Mouse (Mus musculus): ENCODE results near the gene Phldb3. TPM values are rescaled to one million over a fixed set of nuclear protein-coding genes. Genes with fewer than 3 reads are reported as not detected.

Phldb3 gene
- polyA plus RNA-seq (2014; fragmentation: Illumina TruSeq; extraction: RNeasy Lipid Tissue Mini Kit (QIAGEN cat#74804); ENCODE audit: low read depth, low replicate concordance): not detected

DNA sequence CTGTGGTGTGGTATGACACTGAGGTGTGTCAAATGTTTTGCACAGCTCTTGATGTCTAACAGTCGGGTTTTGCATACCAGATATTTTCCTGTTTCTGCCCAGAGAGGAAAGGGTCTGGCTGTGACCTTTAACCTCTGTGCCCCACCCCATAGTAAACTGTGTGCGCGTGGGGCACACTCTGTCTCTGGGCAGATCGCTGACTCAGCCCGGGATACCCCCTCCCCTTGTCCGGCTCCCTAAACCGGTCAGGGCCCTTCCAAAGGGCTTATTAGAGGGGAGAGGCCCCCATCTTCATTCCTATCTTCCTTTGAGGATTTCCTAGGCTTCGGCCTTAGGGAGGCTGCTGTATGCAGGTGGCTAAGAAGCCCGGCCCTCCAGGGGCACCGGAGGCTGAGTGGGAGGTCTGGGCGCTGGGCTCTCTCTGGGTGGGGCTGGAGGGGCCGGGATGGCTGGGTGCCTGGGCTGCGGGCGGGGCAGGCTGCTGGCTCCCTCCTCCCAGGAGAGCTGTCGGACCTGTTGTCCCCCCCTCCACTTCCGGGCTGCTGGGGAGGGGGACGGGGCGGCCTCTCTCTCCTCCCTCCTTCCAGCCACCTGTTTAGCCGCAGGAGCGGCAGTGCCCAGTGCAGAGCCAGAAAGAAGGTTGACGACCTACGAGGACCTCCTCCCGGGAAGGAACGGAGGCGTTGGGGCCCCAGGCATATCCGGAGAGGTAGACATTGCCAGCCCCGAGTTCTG lies at the start of gene Phldb3:
Gene Phldb3 (plus strand): TSS at position 620 of the 735 bp plus-strand sequence.

DNA sequence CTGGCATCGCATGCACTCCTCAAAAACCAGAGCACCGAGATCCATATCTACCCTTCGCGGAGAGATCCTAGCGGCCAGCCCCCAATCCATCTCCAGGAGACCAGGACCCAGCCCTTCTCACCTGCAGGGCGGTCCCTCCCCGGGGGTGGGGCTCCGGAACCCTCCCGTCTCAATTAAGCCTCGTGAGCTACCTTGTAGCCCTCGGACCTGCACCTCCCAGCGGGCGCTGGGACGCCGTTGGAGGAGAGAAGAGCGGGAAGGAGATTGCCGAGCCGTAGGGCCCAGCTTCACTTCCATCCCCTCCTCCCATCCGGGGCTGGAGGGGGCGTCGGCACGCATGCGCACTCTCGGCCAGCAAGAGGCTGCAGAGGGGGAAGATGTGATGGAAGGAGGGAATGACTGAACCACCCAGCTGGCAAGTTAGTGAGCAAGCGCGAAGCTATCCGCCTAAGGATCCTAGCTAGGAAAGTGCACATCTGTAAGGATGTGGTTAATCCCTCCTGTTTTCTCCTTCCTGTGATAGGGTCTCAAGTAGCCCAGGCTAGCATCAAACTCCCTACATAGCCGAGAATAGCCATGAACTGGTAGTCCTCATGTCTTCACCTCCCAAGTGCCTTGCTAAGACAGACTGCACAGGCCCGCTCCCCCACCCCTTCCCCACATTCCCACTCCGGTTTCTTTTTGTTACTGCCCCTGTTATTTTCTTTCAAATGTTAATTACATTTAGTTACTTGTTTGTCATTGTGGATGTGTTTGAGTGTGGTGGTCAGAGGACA lies 23.0 kb upstream of the Phldb3 start, which contains the start of the genes Ethe1 and Zfp575:
Gene Ethe1 (plus strand): TSS at position 214 of the 776 bp plus-strand sequence.
Gene Zfp575 (minus strand): TSS at position 312 of the 776 bp plus-strand sequence.

DNA sequence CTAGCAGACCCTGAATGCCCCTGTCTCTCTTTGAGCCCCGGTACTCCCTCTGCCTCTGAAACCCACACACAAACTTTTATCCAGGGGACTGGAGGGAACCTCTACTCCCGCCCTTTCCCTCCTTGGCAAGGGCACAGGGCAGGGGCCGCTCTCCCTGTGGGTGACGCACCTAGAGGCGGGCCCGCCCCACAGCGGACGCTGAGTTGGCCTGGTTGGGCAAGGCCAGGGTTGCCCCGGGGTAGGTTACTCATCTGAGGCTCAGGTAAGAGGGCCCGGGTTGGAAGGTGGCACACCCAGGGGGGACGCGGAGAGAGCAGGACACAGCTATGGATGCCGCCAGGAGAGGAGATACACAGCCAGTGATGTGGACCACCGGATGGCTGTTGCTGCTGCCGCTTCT lies 25.7 kb downstream of the Phldb3 start, which contains the start of gene Lypd3:
Gene Lypd3 (plus strand): TSS at position 287 of the 400 bp plus-strand sequence.

DNA sequence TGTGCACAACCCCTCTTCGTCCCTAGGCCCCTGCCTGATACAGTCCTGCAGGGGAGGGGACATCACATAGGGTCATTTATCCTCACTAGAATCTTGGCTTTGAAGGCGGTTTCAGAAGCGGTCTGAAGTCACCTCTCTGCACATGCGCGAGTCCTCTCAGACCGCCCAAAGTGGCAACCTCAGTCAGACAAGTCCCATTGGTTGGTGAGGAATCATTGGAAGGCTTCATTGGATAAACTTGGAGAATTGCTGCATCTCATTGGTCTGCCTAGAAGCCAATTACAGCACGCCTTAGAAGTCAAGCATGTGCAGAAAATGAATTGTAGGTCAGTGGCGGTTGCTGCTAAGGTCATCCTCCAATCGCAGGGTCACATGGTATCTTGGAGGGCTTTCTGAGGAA lies 66.0 kb downstream of the Phldb3 start, which contains the start of gene Tex101:
Gene Tex101 (minus strand): TSS at position 101 of the 400 bp plus-strand sequence.

Other genes starting within 250 kb of the Phldb3 start
- gene Kcnn4, start 240.5 kb upstream of the Phldb3 start, polyA plus RNA-seq (2014; fragmentation: Illumina TruSeq; extraction: RNeasy Lipid Tissue Mini Kit (QIAGEN cat#74804); ENCODE audit: low read depth, low replicate concordance): 1.0 TPM
- not detected for gene Smg9, start 211.1 kb upstream of the Phldb3 start, polyA plus RNA-seq (2014; fragmentation: Illumina TruSeq; extraction: RNeasy Lipid Tissue Mini Kit (QIAGEN cat#74804); ENCODE audit: low read depth, low replicate concordance)
- not detected for gene Irgc1, start 158.5 kb upstream of the Phldb3 start, polyA plus RNA-seq (2014; fragmentation: Illumina TruSeq; extraction: RNeasy Lipid Tissue Mini Kit (QIAGEN cat#74804); ENCODE audit: low read depth, low replicate concordance)
- gene Plaur, start 148.3 kb upstream of the Phldb3 start, polyA plus RNA-seq (2014; fragmentation: Illumina TruSeq; extraction: RNeasy Lipid Tissue Mini Kit (QIAGEN cat#74804); ENCODE audit: low read depth, low replicate concordance): 1.7 TPM
- gene Cadm4, start 128.7 kb upstream of the Phldb3 start, polyA plus RNA-seq (2014; fragmentation: Illumina TruSeq; extraction: RNeasy Lipid Tissue Mini Kit (QIAGEN cat#74804); ENCODE audit: low read depth, low replicate concordance): 0.19 TPM
- not detected for gene Zfp428, start 103.8 kb upstream of the Phldb3 start, polyA plus RNA-seq (2014; fragmentation: Illumina TruSeq; extraction: RNeasy Lipid Tissue Mini Kit (QIAGEN cat#74804); ENCODE audit: low read depth, low replicate concordance)
- gene AC161166.1, start 98.3 kb upstream of the Phldb3 start, polyA plus RNA-seq (2014; fragmentation: Illumina TruSeq; extraction: RNeasy Lipid Tissue Mini Kit (QIAGEN cat#74804); ENCODE audit: low read depth, low replicate concordance): not detected
- 7.1 TPM for gene Irgq, start 80.1 kb upstream of the Phldb3 start, polyA plus RNA-seq (2014; fragmentation: Illumina TruSeq; extraction: RNeasy Lipid Tissue Mini Kit (QIAGEN cat#74804); ENCODE audit: low read depth, low replicate concordance)
- not detected for gene Pinlyp, start 64.6 kb upstream of the Phldb3 start, polyA plus RNA-seq (2014; fragmentation: Illumina TruSeq; extraction: RNeasy Lipid Tissue Mini Kit (QIAGEN cat#74804); ENCODE audit: low read depth, low replicate concordance)
- gene Xrcc1, start 64.5 kb upstream of the Phldb3 start, polyA plus RNA-seq (2014; fragmentation: Illumina TruSeq; extraction: RNeasy Lipid Tissue Mini Kit (QIAGEN cat#74804); ENCODE audit: low read depth, low replicate concordance): 1.5 TPM
- 15.0 TPM for gene Ethe1, start 23.2 kb upstream of the Phldb3 start, polyA plus RNA-seq (2014; fragmentation: Illumina TruSeq; extraction: RNeasy Lipid Tissue Mini Kit (QIAGEN cat#74804); ENCODE audit: low read depth, low replicate concordance)
- gene Zfp575, start 23.1 kb upstream of the Phldb3 start, polyA plus RNA-seq (2014; fragmentation: Illumina TruSeq; extraction: RNeasy Lipid Tissue Mini Kit (QIAGEN cat#74804); ENCODE audit: low read depth, low replicate concordance): not detected
- not detected for gene Lypd3, start 25.8 kb downstream of the Phldb3 start, polyA plus RNA-seq (2014; fragmentation: Illumina TruSeq; extraction: RNeasy Lipid Tissue Mini Kit (QIAGEN cat#74804); ENCODE audit: low read depth, low replicate concordance)
- not detected for gene Tex101, start 65.9 kb downstream of the Phldb3 start, polyA plus RNA-seq (2014; fragmentation: Illumina TruSeq; extraction: RNeasy Lipid Tissue Mini Kit (QIAGEN cat#74804); ENCODE audit: low read depth, low replicate concordance)
- gene BC049730, start 98.5 kb downstream of the Phldb3 start, polyA plus RNA-seq (2014; fragmentation: Illumina TruSeq; extraction: RNeasy Lipid Tissue Mini Kit (QIAGEN cat#74804); ENCODE audit: low read depth, low replicate concordance): not detected
- gene Gm4763, start 116.1 kb downstream of the Phldb3 start, polyA plus RNA-seq (2014; fragmentation: Illumina TruSeq; extraction: RNeasy Lipid Tissue Mini Kit (QIAGEN cat#74804); ENCODE audit: low read depth, low replicate concordance): not detected
- gene Cd177, start 149.5 kb downstream of the Phldb3 start, polyA plus RNA-seq (2014; fragmentation: Illumina TruSeq; extraction: RNeasy Lipid Tissue Mini Kit (QIAGEN cat#74804); ENCODE audit: low read depth, low replicate concordance): 7.5 TPM
- 116 TPM for gene Ceacam10, start 166.4 kb downstream of the Phldb3 start, polyA plus RNA-seq (2014; fragmentation: Illumina TruSeq; extraction: RNeasy Lipid Tissue Mini Kit (QIAGEN cat#74804); ENCODE audit: low read depth, low replicate concordance)